Mouse (Mus musculus) myocyte (in vitro differentiated cells): ENCODE data around the gene Mrm2.

Experiments used
- CEBPB ChIP-seq: IDR thresholded peaks from 2 replicates; pipeline ENCODE4 v1.6.1; 2011; ENCODE audit warnings: mild to moderate bottlenecking, moderate library complexity; ENCODE audit not compliant: poor library complexity, insufficient read depth, severe bottlenecking
- E2F4 ChIP-seq: IDR thresholded peaks from one replicate; pipeline ENCODE4 v1.6.1; 2011; ENCODE audit warnings: mild to moderate bottlenecking, control low read depth, moderate library complexity; ENCODE audit not compliant: insufficient read depth
- MAX ChIP-seq: IDR thresholded peaks from one replicate; pipeline ENCODE4 v1.6.1; 2011; ENCODE audit warnings: low read depth, mild to moderate bottlenecking, control low read depth
- MYOD1 ChIP-seq, 3 experiments: IDR thresholded peaks; one replicate each; pipeline ENCODE4 v1.6.1; 2011; ENCODE audit warnings: control low read depth in 2 of 3, low read depth in 2 of 3, mild to moderate bottlenecking in 2 of 3, moderate library complexity in 1 of 3; ENCODE audit not compliant: insufficient read length in 2 of 3, control insufficient read depth in 1 of 3
- MYOG ChIP-seq, 3 experiments: IDR thresholded peaks; one replicate each; pipeline ENCODE4 v1.6.1; 2011; ENCODE audit warnings: control low read depth in 2 of 3, low read depth in 2 of 3, mild to moderate bottlenecking in 2 of 3; ENCODE audit not compliant: insufficient read length in 2 of 3, control insufficient read depth in 1 of 3, insufficient read depth in 1 of 3
- POLR2A ChIP-seq: IDR thresholded peaks from one replicate; pipeline ENCODE4 v1.6.1; 2011; ENCODE audit warnings: low read depth, mild to moderate bottlenecking, control low read depth, moderate library complexity; ENCODE audit not compliant: insufficient read length
- POLR2AphosphoS2 ChIP-seq: IDR thresholded peaks from one replicate; pipeline ENCODE4 v1.6.1; 2011; ENCODE audit warnings: low read depth, control low read depth; ENCODE audit not compliant: insufficient read length
- REST ChIP-seq: IDR thresholded peaks from one replicate; pipeline ENCODE4 v1.6.1; 2011; ENCODE audit warnings: mild to moderate bottlenecking, control low read depth, moderate library complexity; ENCODE audit not compliant: insufficient read depth, insufficient read length
- SRF ChIP-seq: IDR thresholded peaks from one replicate; pipeline ENCODE4 v1.6.1; 2011; ENCODE audit warnings: low read depth; ENCODE audit not compliant: control insufficient read depth, insufficient read length
- TCF12 ChIP-seq: IDR thresholded peaks from one replicate; pipeline ENCODE4 v1.6.1; 2011; ENCODE audit warnings: mild to moderate bottlenecking, control low read depth; ENCODE audit not compliant: poor library complexity, insufficient read depth, severe bottlenecking
- TCF3 ChIP-seq: IDR thresholded peaks from one replicate; pipeline ENCODE4 v1.6.1; 2011; ENCODE audit warnings: low read depth, control low read depth; ENCODE audit not compliant: insufficient read length
- USF1 ChIP-seq: IDR thresholded peaks from one replicate; pipeline ENCODE4 v1.6.1; 2011; ENCODE audit warnings: low read depth, mild to moderate bottlenecking, control low read depth, moderate library complexity

DNA sequence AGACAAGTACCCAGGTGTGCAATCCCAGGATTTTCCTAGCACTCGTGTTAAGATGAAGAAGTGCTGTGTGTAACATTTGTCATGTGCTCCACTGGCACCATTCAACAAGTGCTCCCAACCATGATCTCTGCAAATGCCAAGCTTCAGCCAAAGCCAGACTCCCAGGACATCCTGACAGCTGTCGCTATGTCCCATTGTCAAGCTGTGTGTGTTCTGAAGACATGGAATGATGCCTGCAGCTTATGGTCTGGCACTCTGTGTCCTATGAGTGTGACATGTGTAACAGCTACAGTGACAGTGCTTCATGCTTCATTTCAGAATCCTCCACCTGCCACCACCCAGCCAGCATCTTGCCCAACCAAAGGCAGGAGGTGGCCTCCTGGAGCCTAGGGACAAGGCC, 47.7 kb downstream of the Mrm2 start:
- TF ChIP-seq MYOG (IDR thresholded peaks at IDR 0.05; ENCODE audit: control insufficient read depth in 1 of 3, insufficient read depth in 1 of 3, insufficient read length in 2 of 3, low read depth in 2 of 3) (peak in 1 of 3 experiments; percentile 14), POLR2A (no peak), TCF12 (no peak), MAX (no peak), E2F4 (no peak), CEBPB (no peak), POLR2AphosphoS2 (no peak), USF1 (no peak), MYOD1 (IDR thresholded peaks at IDR 0.05; ENCODE audit: control insufficient read depth in 1 of 3, insufficient read length in 2 of 3, low read depth in 2 of 3) (peak in 1 of 3 experiments; percentile 10), SRF (no peak), REST (no peak), TCF3 (no peak)
